Mouse (Mus musculus) limb, embryonic 14.5 days (tissue): Measurements from ENCODE around the gene Rbfox3. TPM values are rescaled to one million over a fixed set of nuclear protein-coding genes. Genes with fewer than 3 reads are reported as not detected.
A peak's percentile ranks its signal among the peaks of the same experiment; 100 is the strongest.

Experiments used
- ATAC-seq: fragments of 200-750 bp; cut with Nextera tagmentation; 2 replicates; pipeline ENCODE4 v1.8.0; 2017; ENCODE audit warnings: low read depth, moderate number of reproducible peaks, moderate TSS enrichment; ENCODE audit not compliant: low FRiP score
- DNase-seq: peaks from one replicate; pipeline ENCODE4 v3.0.0-alpha.2; 2015; ENCODE audit warnings: low spot score
- H3K27ac ChIP-seq: fragments of 300-500 bp; sonication (generic); replicated peaks from 2 replicates; pipeline ENCODE4 v1.5.1; 2014; ENCODE audit warnings: low read depth, mild to moderate bottlenecking, low read length, moderate library complexity, mixed read lengths
- H3K27me3 ChIP-seq: fragments of 300-500 bp; sonication (generic); 2 replicates; pipeline ENCODE4 v1.6.1; 2014; ENCODE audit warnings: low read length, mixed read lengths; ENCODE audit not compliant: control insufficient read depth, insufficient read depth
- H3K36me3 ChIP-seq: fragments of 300-500 bp; sonication (generic); 2 replicates; pipeline ENCODE4 v1.6.1; 2014; ENCODE audit warnings: mild to moderate bottlenecking, low read length, moderate library complexity, mixed read lengths; ENCODE audit not compliant: control insufficient read depth, insufficient read depth
- H3K4me1 ChIP-seq: fragments of 300-500 bp; sonication (generic); 2 replicates; pipeline ENCODE4 v1.6.1; 2014; ENCODE audit warnings: antibody characterized with exemption, low read length, mixed read lengths; ENCODE audit not compliant: control insufficient read depth, insufficient read depth
- H3K4me2 ChIP-seq: fragments of 300-500 bp; sonication (generic); replicated peaks from 2 replicates; pipeline ENCODE4 v1.6.1; 2014; ENCODE audit warnings: low read depth, mild to moderate bottlenecking, low read length, moderate library complexity; ENCODE audit not compliant: severe bottlenecking
- H3K4me3 ChIP-seq: fragments of 300-500 bp; sonication (generic); replicated peaks from 2 replicates; pipeline ENCODE4 v1.5.1; 2014; ENCODE audit warnings: low read length
- H3K9ac ChIP-seq: fragments of 300-500 bp; sonication (generic); 2 replicates; pipeline ENCODE4 v1.6.1; 2014; ENCODE audit warnings: mild to moderate bottlenecking, low read depth, low read length, moderate library complexity; ENCODE audit not compliant: severe bottlenecking
- H3K9me3 ChIP-seq: fragments of 300-500 bp; sonication (generic); 2 replicates; pipeline ENCODE4 v1.6.1; 2016; ENCODE audit warnings: low read length; ENCODE audit not compliant: control insufficient read depth
- POLR2A ChIP-seq: fragments of 200-500 bp; IDR thresholded peaks from 2 replicates; pipeline ENCODE4 v1.8.0; 2012; ENCODE audit warnings: inconsistent platforms, mild to moderate bottlenecking, moderate library complexity, borderline replicate concordance; ENCODE audit not compliant: insufficient read depth, insufficient read length; ENCODE audit errors: extremely low read depth
- WGBS: fragments of 180-500 bp; shearing (Covaris S2); extraction: QIAGEN DNeasy Blood & Tissue Kit; methylation state at CpG from one replicate; pipeline ENCODE4 v1.1.7; 2014; 5-methylcytosine and 5-hydroxymethylcytosine counted together
- polyA plus RNA-seq, 2 experiments: library from polyadenylated mRNA; depleted of rRNA in 1 of 2; stranded (reverse) in 1 of 2; unstranded in 1 of 2; fragments of >200 nt; fragmentation: Nextera tagmentation in 1 of 2; extraction: Ambion mirVana in 1 of 2; gene quantifications; 2 replicates each; pipeline versions ENCODE4 v1.2.1 to v1.2.3; 2012 to 2014

The Rbfox3 gene
- polyA plus RNA-seq, 2 experiments: 0.43 to 0.44 TPM

- no peak overlapping the region for H3K4me2 ChIP-seq
Measured at GRCm38 (mm10) chr11:118491230-118491629, 420.2 kb downstream of the Rbfox3 start.

GRCm38 (mm10) chr11:118490566-118491218, 420.7 kb downstream of the Rbfox3 start:
- Histone ChIP-seq H3K4me2 (peak overlapping the region; percentile 24), H3K27ac (no peak overlapping the region), H3K27me3 (no peaks in the 10 kb centered on the region), H3K9ac (no peak overlapping the region), H3K9me3 (no peaks in the 10 kb centered on the region), H3K4me1 (peaks cover 15% of the 10 kb centered on the region), H3K36me3 (peaks cover 4% of the 10 kb centered on the region), H3K4me3 (no peak overlapping the region)
- peak; percentile 48 for DNase-seq
- no peak for TF ChIP-seq POLR2A
- ATAC-seq: no peak; the same call in 1 of the 2 replicates
- WGBS: 31% methylated on average over 22 of the region's 22 CpGs

More at GRCm38 (mm10) chr11:118491230-118491629, 420.2 kb downstream of the Rbfox3 start:
- no peaks in the 10 kb centered on the region for H3K9me3 ChIP-seq
- H3K4me3 ChIP-seq: no peak overlapping the region
- 88% methylated on average over 7 of the region's 7 CpGs for WGBS
- H3K27me3 ChIP-seq: no peaks in the 10 kb centered on the region
- ATAC-seq (no peak), DNase-seq (no peak)
- H3K4me1 ChIP-seq: peaks cover 15% of the 10 kb centered on the region
- 0 out of 2 replicates have a peak, but pooled peaks cover 3% of the 10 kb centered on the region for H3K36me3 ChIP-seq
- no peak for TF ChIP-seq POLR2A
- H3K27ac ChIP-seq: no peak overlapping the region
- no peak overlapping the region for H3K9ac ChIP-seq

GRCm38 (mm10) chr11:118488907-118489270, 422.5 kb downstream of the Rbfox3 start:
- H3K27ac ChIP-seq: 0 out of 2 replicates have a peak overlapping the region, but pooled peaks have one; percentile 8
- H3K9me3 ChIP-seq: no peaks in the 10 kb centered on the region
- H3K4me3 ChIP-seq: no peak overlapping the region
- peaks cover 14% of the 10 kb centered on the region for H3K36me3 ChIP-seq
- no peak overlapping the region for H3K4me2 ChIP-seq
- ATAC-seq: no peak
- H3K27me3 ChIP-seq: no peaks in the 10 kb centered on the region
- no peak for DNase-seq
- H3K9ac ChIP-seq: 0 out of 2 replicates have a peak overlapping the region, but pooled peaks have one; percentile 7
- no peak for TF ChIP-seq POLR2A
- peaks cover 15% of the 10 kb centered on the region for H3K4me1 ChIP-seq
- 42% methylated on average over 12 of the region's 12 CpGs for WGBS

GRCm38 (mm10) chr11:118488191-118488906, 423.0 kb downstream of the Rbfox3 start:
- H3K4me2 ChIP-seq: no peak overlapping the region
- WGBS: 62% methylated on average over 8 of the region's 8 CpGs
- 0 out of 2 replicates have a peak overlapping the region, but pooled peaks have one; percentile 8 for H3K27ac ChIP-seq
- no peaks in the 10 kb centered on the region for H3K27me3 ChIP-seq
- H3K36me3 ChIP-seq: peaks cover 14% of the 10 kb centered on the region
- ATAC-seq: no peak
- no peak overlapping the region for H3K4me3 ChIP-seq
- TF ChIP-seq POLR2A: no peak
- peaks cover 15% of the 10 kb centered on the region for H3K4me1 ChIP-seq
- H3K9ac ChIP-seq: 0 out of 2 replicates have a peak overlapping the region, but pooled peaks have one; percentile 7
- no peaks in the 10 kb centered on the region for H3K9me3 ChIP-seq
- DNase-seq: no peak

GRCm38 (mm10) chr11:118486881-118487772, 424.3 kb downstream of the Rbfox3 start:
- no peak overlapping the region for H3K4me2 ChIP-seq
- no peak for ATAC-seq
- no peak overlapping the region for H3K27ac ChIP-seq
- WGBS: 83% methylated on average over 29 of the region's 29 CpGs
- H3K27me3 ChIP-seq: no peaks in the 10 kb centered on the region
- H3K9me3 ChIP-seq: no peaks in the 10 kb centered on the region
- H3K4me3 ChIP-seq: no peak overlapping the region
- H3K36me3 ChIP-seq: peaks cover 24% of the 10 kb centered on the region
- no peak for TF ChIP-seq POLR2A
- no peak overlapping the region for H3K9ac ChIP-seq
- no peak for DNase-seq
- H3K4me1 ChIP-seq: peaks cover 15% of the 10 kb centered on the region
